Mouse (Mus musculus) embryonic fibroblast, embryonic 13.5 days (primary cell): Measurements from ENCODE around the gene Mtap.

Source experiments
- CTCF ChIP-seq: IDR thresholded peaks from 2 replicates; pipeline ENCODE4 v1.5.1; 2011; ENCODE audit warnings: mild to moderate bottlenecking, control low read depth, low read length, moderate library complexity, borderline replicate concordance; ENCODE audit not compliant: insufficient read depth
- POLR2A ChIP-seq: IDR thresholded peaks from 2 replicates; pipeline ENCODE4 v1.6.1; 2011; ENCODE audit warnings: low read depth, mild to moderate bottlenecking, control low read depth, low read length, moderate library complexity

GRCm38 (mm10) chr4:89212178-89212577 lies 75.3 kb downstream of the Mtap start:
- TF ChIP-seq CTCF: no peak
- TF ChIP-seq POLR2A: no peak
